Mouse (Mus musculus) midbrain, postnatal 0 days (tissue): ENCODE data around the gene Drg1. TPM values are rescaled to one million over a fixed set of nuclear protein-coding genes. Genes with fewer than 3 reads are reported as not detected.
"Not testable (repeated sequence)": the region's sequence is repeated elsewhere in the genome, so short reads cannot be mapped to it uniquely, and the experiment has no call there.

Source experiments
- ATAC-seq: fragments of 200-750 bp; cut with Nextera tagmentation; 2 replicates; pipeline ENCODE4 v1.8.0; 2017; ENCODE audit warnings: moderate number of reproducible peaks, mild to moderate bottlenecking, moderate TSS enrichment, moderate library complexity; ENCODE audit not compliant: low FRiP score
- DNase-seq: peaks from one replicate; pipeline ENCODE4 v3.0.0-alpha.2; 2015; ENCODE audit warnings: low spot score
- H3K27ac ChIP-seq: fragments of 300-500 bp; sonication (generic); 2 replicates; pipeline ENCODE4 v1.5.1; 2014; ENCODE audit warnings: low read depth, mild to moderate bottlenecking, low read length, mixed read lengths
- H3K27me3 ChIP-seq: fragments of 300-500 bp; sonication (generic); 2 replicates; pipeline ENCODE4 v1.6.1; 2014; ENCODE audit warnings: low read length, control low read depth, mixed read lengths; ENCODE audit not compliant: insufficient read depth
- H3K36me3 ChIP-seq: fragments of 300-500 bp; sonication (generic); 2 replicates; pipeline ENCODE4 v1.6.1; 2014; ENCODE audit warnings: low read length, control low read depth, mixed read lengths; ENCODE audit not compliant: insufficient read depth
- H3K4me1 ChIP-seq: fragments of 300-500 bp; sonication (generic); 2 replicates; pipeline ENCODE4 v1.6.1; 2014; ENCODE audit warnings: mild to moderate bottlenecking, control low read depth, antibody characterized with exemption, low read length, mixed read lengths; ENCODE audit not compliant: insufficient read depth
- H3K4me2 ChIP-seq: fragments of 300-500 bp; sonication (generic); 2 replicates; pipeline ENCODE4 v1.6.1; 2014; ENCODE audit warnings: low read depth, mild to moderate bottlenecking, low read length, mixed read lengths; ENCODE audit not compliant: poor library complexity, severe bottlenecking
- H3K4me3 ChIP-seq: fragments of 300-500 bp; sonication (generic); 2 replicates; pipeline ENCODE4 v1.5.1; 2014; ENCODE audit warnings: low read depth, mild to moderate bottlenecking, low read length, moderate library complexity
- H3K9ac ChIP-seq: fragments of 300-500 bp; sonication (generic); replicated peaks from 2 replicates; pipeline ENCODE4 v1.6.1; 2014; ENCODE audit warnings: mild to moderate bottlenecking, low read length, moderate library complexity, mixed read lengths; ENCODE audit not compliant: poor library complexity, severe bottlenecking
- H3K9me3 ChIP-seq: fragments of 300-500 bp; sonication (generic); 2 replicates; pipeline ENCODE4 v1.6.1; 2016; ENCODE audit warnings: low read length, control low read depth
- WGBS: fragments of 180-500 bp; shearing (Covaris S2); extraction: QIAGEN DNeasy Blood & Tissue Kit; methylation state at CpG from one replicate; pipeline ENCODE4 v1.1.7; 2014; 5-methylcytosine and 5-hydroxymethylcytosine counted together
- polyA plus RNA-seq: library from polyadenylated mRNA; unstranded; fragments of >200 nt; fragmentation: Nextera tagmentation; extraction: Ambion mirVana; gene quantifications from 2 replicates; pipeline ENCODE4 v1.2.1, GENCODE M21; 2015
- total RNA-seq: library from RNA; depleted of rRNA; stranded (reverse); fragments of >200 nt; gene quantifications from 2 replicates; pipeline ENCODE4 v1.2.3, GENCODE M21; 2014

The Drg1 gene
- total and polyA plus RNA-seq, 2 experiments from 2014 or later, result 80.6 to 183 TPM

GRCm38 (mm10) chr11:3167129-3167528, 99.1 kb downstream of the Drg1 start:
- not testable (repeated sequence) for DNase-seq, H3K27ac ChIP-seq, H3K4me3 ChIP-seq, H3K9ac ChIP-seq, ATAC-seq, H3K4me2 ChIP-seq, H3K27me3 ChIP-seq, H3K4me1 ChIP-seq, H3K36me3 ChIP-seq
- H3K9me3 ChIP-seq, result peaks cover 16% of the 10 kb centered on the region; the same call in 1 of the 2 replicates
- WGBS, result 93% methylated on average over 4 of the region's 4 CpGs

GRCm38 (mm10) chr11:3166321-3166720, 99.9 kb downstream of the Drg1 start:
- H3K4me3 ChIP-seq, H3K4me1 ChIP-seq, DNase-seq: not testable (repeated sequence)

GRCm38 (mm10) chr11:3165210-3165782, 100.9 kb downstream of the Drg1 start:
- not testable (repeated sequence) for H3K27me3 ChIP-seq, H3K4me3 ChIP-seq, H3K27ac ChIP-seq, H3K4me2 ChIP-seq, H3K9ac ChIP-seq, H3K4me1 ChIP-seq, H3K36me3 ChIP-seq
- ATAC-seq (peak; percentile 2; the same call in 1 of the 2 replicates), DNase-seq (peak; percentile 22)
- peaks cover 16% of the 10 kb centered on the region; the same call in 1 of the 2 replicates for H3K9me3 ChIP-seq
- 85% methylated on average over 3 of the region's 5 CpGs for WGBS

More at GRCm38 (mm10) chr11:3166321-3166720, 99.9 kb downstream of the Drg1 start:
- not testable (repeated sequence) for H3K27ac ChIP-seq, H3K4me2 ChIP-seq, H3K27me3 ChIP-seq, H3K9ac ChIP-seq, H3K36me3 ChIP-seq, ATAC-seq
- H3K9me3 ChIP-seq, result peaks cover 14% of the 10 kb centered on the region; the same call in 1 of the 2 replicates

GRCm38 (mm10) chr11:3163661-3164060, 102.6 kb downstream of the Drg1 start:
- H3K4me3 ChIP-seq, DNase-seq, H3K27me3 ChIP-seq, H3K9ac ChIP-seq, ATAC-seq, H3K27ac ChIP-seq, H3K4me2 ChIP-seq, H3K4me1 ChIP-seq, H3K36me3 ChIP-seq: not testable (repeated sequence)
- 56% methylated on average over 3 of the region's 3 CpGs for WGBS
- H3K9me3 ChIP-seq, result peaks cover 16% of the 10 kb centered on the region; the same call in 1 of the 2 replicates

- peaks cover 16% of the 10 kb centered on the region; the same call in 1 of the 2 replicates for H3K9me3 ChIP-seq
- DNase-seq, result peak; percentile 39
These were observed 103.1 kb downstream of the Drg1 start for GRCm38 (mm10) chr11:3163122-3163521.

GRCm38 (mm10) chr11:3162236-3162897, 103.8 kb downstream of the Drg1 start:
- not testable (repeated sequence) for H3K9ac ChIP-seq, DNase-seq, H3K27me3 ChIP-seq, H3K4me3 ChIP-seq, H3K4me1 ChIP-seq, H3K4me2 ChIP-seq, H3K36me3 ChIP-seq, H3K27ac ChIP-seq
- 66% methylated on average over 5 of the region's 5 CpGs for WGBS
- peaks cover 16% of the 10 kb centered on the region; the same call in 1 of the 2 replicates for H3K9me3 ChIP-seq
- peak; percentile 39 for ATAC-seq

More at GRCm38 (mm10) chr11:3163122-3163521, 103.1 kb downstream of the Drg1 start:
- not testable (repeated sequence) for H3K36me3 ChIP-seq, ATAC-seq, H3K4me1 ChIP-seq, H3K4me3 ChIP-seq, H3K4me2 ChIP-seq, H3K27ac ChIP-seq, H3K9ac ChIP-seq, H3K27me3 ChIP-seq
- 86% methylated on average over 2 of the region's 2 CpGs for WGBS

- not testable (repeated sequence) for DNase-seq, ATAC-seq
- 54% methylated on average over 1 of the region's 2 CpGs for WGBS
These were observed 104.8 kb downstream of the Drg1 start for GRCm38 (mm10) chr11:3161370-3161769.

GRCm38 (mm10) chr11:3158800-3159199, 107.4 kb downstream of the Drg1 start:
- H3K4me3 ChIP-seq, ATAC-seq, H3K4me1 ChIP-seq, H3K9ac ChIP-seq, DNase-seq, H3K36me3 ChIP-seq, H3K27ac ChIP-seq, H3K4me2 ChIP-seq, H3K27me3 ChIP-seq: not testable (repeated sequence)
- peaks cover 16% of the 10 kb centered on the region; the same call in 1 of the 2 replicates for H3K9me3 ChIP-seq
- 95% methylated on average over 4 of the region's 4 CpGs for WGBS

More at GRCm38 (mm10) chr11:3161370-3161769, 104.8 kb downstream of the Drg1 start:
- not testable (repeated sequence) for H3K27me3 ChIP-seq, H3K4me1 ChIP-seq, H3K4me3 ChIP-seq, H3K9ac ChIP-seq, H3K27ac ChIP-seq, H3K4me2 ChIP-seq, H3K36me3 ChIP-seq
- H3K9me3 ChIP-seq, result peaks cover 14% of the 10 kb centered on the region; the same call in 1 of the 2 replicates
